Mouse (Mus musculus) stomach, postnatal 0 days (tissue): ENCODE data around the gene Slc15a4. TPM values are rescaled to one million over a fixed set of nuclear protein-coding genes. Genes with fewer than 3 reads are reported as not detected.

ENCODE experiments used
- ATAC-seq: fragments of 200-750 bp; cut with Nextera tagmentation; 2 replicates; pipeline ENCODE4 v1.8.0; 2017; ENCODE audit not compliant: low FRiP score, low TSS enrichment
- DNase-seq: peaks from one replicate; pipeline ENCODE4 v3.0.0-alpha.2; 2016; ENCODE audit warnings: low spot score
- H3K27ac ChIP-seq: fragments of 300-500 bp; sonication (generic); replicated peaks from 2 replicates; pipeline ENCODE4 v1.5.1; 2014; ENCODE audit warnings: mild to moderate bottlenecking, control low read depth
- H3K27me3 ChIP-seq: fragments of 300-500 bp; sonication (generic); 2 replicates; pipeline ENCODE4 v1.6.1; 2014; ENCODE audit warnings: low read length; ENCODE audit not compliant: control insufficient read depth, insufficient read depth
- H3K36me3 ChIP-seq: fragments of 300-500 bp; sonication (generic); 2 replicates; pipeline ENCODE4 v1.6.1; 2014; ENCODE audit warnings: low read length, mixed read lengths; ENCODE audit not compliant: control insufficient read depth, insufficient read depth
- H3K4me1 ChIP-seq: fragments of 300-500 bp; sonication (generic); replicated peaks from 2 replicates; pipeline ENCODE4 v1.6.1; 2014; ENCODE audit warnings: antibody characterized with exemption; ENCODE audit not compliant: control insufficient read depth, insufficient read depth
- H3K4me2 ChIP-seq: fragments of 300-500 bp; sonication (generic); replicated peaks from 2 replicates; pipeline ENCODE4 v1.6.1; 2014; ENCODE audit warnings: low read depth, mild to moderate bottlenecking, control low read depth, moderate library complexity
- H3K4me3 ChIP-seq: fragments of 300-500 bp; sonication (generic); 2 replicates; pipeline ENCODE4 v1.5.1; 2014; ENCODE audit warnings: low read depth, low read length, control low read depth
- H3K9ac ChIP-seq: fragments of 300-500 bp; sonication (generic); 2 replicates; pipeline ENCODE4 v1.6.1; 2014; ENCODE audit warnings: mild to moderate bottlenecking, low read length, control low read depth, mixed read lengths
- H3K9me3 ChIP-seq: fragments of 300-500 bp; sonication (generic); 2 replicates; pipeline ENCODE4 v1.6.1; 2016; ENCODE audit warnings: low read length; ENCODE audit not compliant: control insufficient read depth
- CTCF ChIP-seq: IDR thresholded peaks from 2 replicates; pipeline ENCODE4 v1.5.1; 2016; ENCODE audit warnings: antibody characterized with exemption, low read depth, mild to moderate bottlenecking, moderate library complexity
- EP300 ChIP-seq: optimal IDR thresholded peaks from 2 replicates; pipeline ENCODE3; 2016; ENCODE audit warnings: antibody characterized with exemption
- WGBS: fragments of 180-500 bp; shearing (Covaris S2); extraction: QIAGEN DNeasy Blood & Tissue Kit; methylation state at CpG from one replicate; pipeline ENCODE4 v1.1.7; 2014; 5-methylcytosine and 5-hydroxymethylcytosine counted together
- polyA plus RNA-seq: library from polyadenylated mRNA; unstranded; fragments of >200 nt; fragmentation: Nextera tagmentation; extraction: Ambion mirVana; gene quantifications from 2 replicates; pipeline ENCODE4 v1.2.1, GENCODE M21; 2015

Gene Slc15a4
- polyA plus RNA-seq: 10.6 and 11.0 TPM in 2 replicates

DNA sequence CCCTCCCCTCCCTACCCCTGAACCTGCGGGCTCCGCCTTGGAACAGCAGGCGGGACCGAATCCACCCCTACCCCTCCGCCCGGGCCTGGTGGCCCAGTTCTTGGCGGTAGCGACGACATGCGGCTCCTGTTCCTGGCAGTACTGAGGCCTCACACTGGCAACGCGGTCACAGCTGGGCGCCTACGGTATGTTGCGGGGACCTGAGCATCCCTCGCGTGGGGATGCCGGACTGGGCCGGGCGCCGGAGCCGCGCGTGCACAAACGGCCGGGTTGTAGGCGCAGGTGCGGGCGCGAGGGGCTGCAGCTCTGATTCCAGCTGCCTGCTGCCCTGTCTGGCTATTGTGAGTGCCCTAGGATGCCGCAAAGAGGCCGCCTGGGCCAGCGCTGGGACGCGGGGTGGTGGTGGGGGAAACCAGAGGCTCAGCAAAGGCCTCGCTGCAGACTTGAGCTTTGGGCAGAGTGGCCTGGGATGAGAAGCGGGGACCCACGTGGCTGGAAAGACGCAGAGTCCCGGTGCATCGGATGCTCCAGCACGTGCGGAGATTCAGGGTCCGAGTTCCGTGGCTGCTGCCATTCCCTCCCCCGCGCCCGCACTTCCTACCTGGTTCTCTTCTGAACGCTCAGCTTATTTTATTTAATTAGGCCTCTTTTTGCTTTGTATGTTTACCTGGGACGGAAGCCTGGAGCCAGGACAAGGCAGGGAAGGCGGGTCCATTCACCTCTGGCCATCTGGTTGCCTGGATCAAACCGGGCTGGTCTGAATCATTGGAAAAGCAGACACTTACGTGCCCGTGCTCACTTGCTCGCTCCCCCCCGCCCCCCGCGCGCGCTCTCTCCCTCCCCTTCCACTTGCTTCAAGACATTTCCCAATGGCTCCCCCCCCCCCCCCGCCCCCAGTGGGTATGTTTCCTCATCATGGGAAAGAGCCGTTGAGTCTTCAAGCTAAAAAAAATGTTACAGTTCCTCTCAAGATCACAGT lies at the start of gene Slc15a4, which contains the start of gene Glt1d1:
Gene Slc15a4, minus strand, starts transcription at position 731 of the 979 bp plus-strand sequence.
Gene Glt1d1, plus strand, starts transcription at position 96 of the 979 bp plus-strand sequence.
- no peaks in the 10 kb centered on the region for H3K4me1 ChIP-seq
- no peak for TF ChIP-seq CTCF
- no peak for TF ChIP-seq EP300
- WGBS: 1% methylated on average over 60 of the region's 62 CpGs
- ATAC-seq (peak; percentile 78), DNase-seq (peak; percentile 63)
- no peaks in the 10 kb centered on the region for H3K27me3 ChIP-seq
- H3K9me3 ChIP-seq: no peaks in the 10 kb centered on the region
- H3K4me2 ChIP-seq: peak within 1 kb of the TSS; percentile 61
- no peaks in the 10 kb centered on the region for H3K36me3 ChIP-seq
- H3K9ac ChIP-seq: peak within 1 kb of the TSS; percentile 54
- peak within 1 kb of the TSS; percentile 39 for H3K4me3 ChIP-seq
- no peak within 1 kb of the TSS for H3K27ac ChIP-seq

DNA sequence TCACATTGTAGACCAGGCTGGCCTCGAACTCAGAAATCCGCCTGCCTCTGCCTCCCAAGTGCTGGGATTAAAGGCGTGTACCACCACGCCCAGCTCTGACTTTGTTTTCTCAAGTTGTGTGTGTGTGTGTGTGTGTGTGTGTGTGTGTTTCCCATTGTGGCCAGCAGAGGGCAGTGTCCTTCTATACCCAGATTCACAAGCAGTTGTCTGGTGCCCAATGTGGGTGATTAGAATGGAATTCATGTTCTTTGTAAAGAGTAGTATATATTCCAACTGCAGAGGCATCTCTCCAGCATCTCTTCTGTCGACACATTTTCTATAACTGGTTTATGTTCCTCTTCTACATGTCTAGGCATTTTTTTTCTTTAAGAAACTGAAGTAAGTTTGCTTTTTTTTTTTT lies 45.8 kb upstream of the Slc15a4 start:
- Histone ChIP-seq H3K36me3 (no peaks in the 10 kb centered on the region), H3K4me2 (no peak overlapping the region), H3K4me1 (no peaks in the 10 kb centered on the region), H3K27me3 (no peaks in the 10 kb centered on the region), H3K4me3 (no peak overlapping the region), H3K9ac (no peak overlapping the region), H3K27ac (no peak overlapping the region), H3K9me3 (no peaks in the 10 kb centered on the region)
- 92% methylated on average over 4 of the region's 5 CpGs for WGBS
- TF ChIP-seq EP300: no peak
- peak; percentile 39 for TF ChIP-seq CTCF
- ATAC-seq (no peak), DNase-seq (no peak)

- H3K4me2 ChIP-seq: no peak overlapping the region
- H3K27ac ChIP-seq: no peak overlapping the region
- no peaks in the 10 kb centered on the region for H3K9me3 ChIP-seq
- ATAC-seq (no peak), DNase-seq (no peak)
- H3K4me3 ChIP-seq: no peak overlapping the region
- H3K4me1 ChIP-seq: no peaks in the 10 kb centered on the region
- TF ChIP-seq CTCF (no peak), EP300 (no peak)
- H3K36me3 ChIP-seq: no peaks in the 10 kb centered on the region
- no peak overlapping the region for H3K9ac ChIP-seq
- 94% methylated on average over 2 of the region's 2 CpGs for WGBS
- H3K27me3 ChIP-seq: no peaks in the 10 kb centered on the region
Observed at GRCm38 (mm10) chr5:127677561-127677960, 44.9 kb upstream of the Slc15a4 start.

- ATAC-seq (no peak), DNase-seq (no peak)
- Histone ChIP-seq H3K4me2 (no peak overlapping the region), H3K9me3 (no peaks in the 10 kb centered on the region), H3K9ac (no peak overlapping the region), H3K36me3 (no peaks in the 10 kb centered on the region), H3K27ac (no peak overlapping the region), H3K4me1 (no peaks in the 10 kb centered on the region), H3K4me3 (no peak overlapping the region), H3K27me3 (no peaks in the 10 kb centered on the region)
- WGBS: 87% methylated on average over 8 of the region's 8 CpGs
- TF ChIP-seq CTCF (peak; percentile 22; the same call in 1 of the 2 replicates), EP300 (no peak)
Observed at GRCm38 (mm10) chr5:127673913-127674312, 41.2 kb upstream of the Slc15a4 start.

GRCm38 (mm10) chr5:127660979-127661378 lies 28.3 kb upstream of the Slc15a4 start:
- H3K27me3 ChIP-seq: no peaks in the 10 kb centered on the region
- no peaks in the 10 kb centered on the region for H3K4me1 ChIP-seq
- no peak overlapping the region for H3K9ac ChIP-seq
- H3K36me3 ChIP-seq: no peaks in the 10 kb centered on the region
- ATAC-seq: no peak
- DNase-seq: no peak
- WGBS: 84% methylated on average over 5 of the region's 5 CpGs
- no peaks in the 10 kb centered on the region for H3K9me3 ChIP-seq
- H3K4me2 ChIP-seq: no peak overlapping the region
- TF ChIP-seq EP300 (no peak), CTCF (no peak)
- no peak overlapping the region for H3K27ac ChIP-seq
- H3K4me3 ChIP-seq: no peak overlapping the region

DNA sequence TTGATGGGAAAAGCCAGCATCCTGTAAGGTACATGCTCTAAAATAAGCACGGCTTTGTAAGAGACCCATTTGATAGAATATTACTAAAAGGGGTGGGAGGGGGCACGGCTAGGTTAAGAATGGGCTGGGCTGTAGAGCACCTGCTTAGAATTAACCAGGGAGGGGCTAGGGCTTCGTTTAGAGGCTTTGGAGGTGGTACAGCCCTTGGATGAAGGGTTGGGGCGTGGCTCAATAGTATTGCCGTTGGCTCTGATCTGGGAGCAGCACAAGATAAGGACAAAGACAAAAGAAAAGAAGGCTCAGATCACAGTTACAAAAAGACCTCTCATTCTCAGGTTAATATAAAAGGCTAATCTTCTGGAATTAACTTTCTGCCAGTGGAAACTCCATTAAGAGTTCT lies 27.6 kb upstream of the Slc15a4 start:
- no peak for DNase-seq
- H3K27me3 ChIP-seq: no peaks in the 10 kb centered on the region
- H3K27ac ChIP-seq: no peak overlapping the region
- H3K36me3 ChIP-seq: no peaks in the 10 kb centered on the region
- TF ChIP-seq CTCF (no peak), EP300 (no peak)
- H3K4me1 ChIP-seq: no peaks in the 10 kb centered on the region
- H3K9ac ChIP-seq: no peak overlapping the region
- 64% methylated on average over 5 of the region's 5 CpGs for WGBS
- no peak overlapping the region for H3K4me3 ChIP-seq
- no peaks in the 10 kb centered on the region for H3K9me3 ChIP-seq
- no peak for ATAC-seq
- H3K4me2 ChIP-seq: no peak overlapping the region
